Mouse (Mus musculus): ENCODE data around the gene Zfp11.

GRCm38 (mm10) chr5:129626099-129626498 is 43.8 kb downstream of the Zfp11 start:
- no peak for TF ChIP-seq CTCF (IDR thresholded peaks at IDR 0.05; ENCODE audit: low read depth)
- TF ChIP-seq EP300 (IDR thresholded peaks at IDR 0.05; ENCODE audit: low read depth), result no peak
